ENCODE assay signal across 8 mouse cellular contexts in genomic region chr11:94548888-94549690, GRCm38 (mm10). TPM values are rescaled to one million over a fixed set of nuclear protein-coding genes. Genes with fewer than 3 reads are reported as not detected.
DNase-seq lines count a peak whose midpoint lies in the region; ATAC-seq and TF ChIP-seq lines count a peak whose summit lies in the region.

TSS of gene Rsad1 (minus strand) at chr11:94549255.

- TF ChIP-seq CTCF in Patski (IDR thresholded peaks at IDR 0.05) = peak; percentile 100

- DNase-seq in Patski (ENCODE audit: low read depth, low spot score) = peak; percentile 64
- DNase-seq in cerebellum, postnatal 14 days = peak; percentile 98 to 99
- DNase-seq in frontal cortex, postnatal 25 days (ENCODE audit: low spot score in 2 of 2) = peak; percentile 97 to 98
- DNase-seq in left cerebral cortex, adult 11 months (ENCODE audit: low spot score) = peak; percentile 92
- peak; percentile 95 for DNase-seq in lung, postnatal 4 days
- DNase-seq in retina, postnatal 7 days (ENCODE audit: low read depth, low spot score) = peak; percentile 89
- peak; percentile 98 for DNase-seq in urinary bladder, adult 2 months (ENCODE audit: low spot score)

- in situ Hi-C loops in Patski (cut with MboI; ENCODE audit: low pct_unique_long_range_greater_than_20kb) = no loop called here

- no peaks in the 10 kb centered on the region for H3K9me3 ChIP-seq in hindbrain, embryonic 15.5 days

- H3K36me3 ChIP-seq in hindbrain, embryonic 15.5 days = no peaks in the 10 kb centered on the region

- H3K9ac ChIP-seq in hindbrain, embryonic 15.5 days = peak within 1 kb of the TSS; percentile 65

- WGBS in hindbrain, embryonic 15.5 days = 5% methylated on average over 49 of the region's 49 CpGs

- POLR2A ChIA-PET in Patski (lab: Charles Lee) = interaction anchor here (0.8 to 1.5 kb wide), 2 partner anchors 49 to 80 kb away, joined by 3 to 4 read pairs; partner anchors contain the start of genes Epn3 and Lrrc59

- H3K4me2 ChIP-seq in hindbrain, embryonic 15.5 days = peak within 1 kb of the TSS; percentile 94

- CTCF ChIA-PET in Patski (lab: Charles Lee) = interaction anchor here (0.7 to 2.0 kb wide), 19 partner anchors 10 to 360 kb away, joined by 3 to 6 read pairs (median 3); partner anchors contain the start of genes Ankrd40, Cacna1g and Epn3

- peak; percentile 84 for ATAC-seq in Patski
- ATAC-seq in hindbrain, embryonic 15.5 days (ENCODE audit: low FRiP score, low read depth) = peak; percentile 90

- peak within 1 kb of the TSS; percentile 70 for H3K4me3 ChIP-seq in hindbrain, embryonic 15.5 days

- H3K27ac ChIP-seq in hindbrain, embryonic 15.5 days (replicated peaks) = peak within 1 kb of the TSS; percentile 90

- no peaks in the 10 kb centered on the region for H3K27me3 ChIP-seq in Patski
- H3K27me3 ChIP-seq in hindbrain, embryonic 15.5 days = no peaks in the 10 kb centered on the region

- H3K4me1 ChIP-seq in hindbrain, embryonic 15.5 days (replicated peaks) = peaks cover 16% of the 10 kb centered on the region

RNA-seq across cellular contexts. Expression of gene Rsad1, which starts in this region (rescaled TPM):
- 11.4 TPM for polyA plus RNA-seq in Patski (2021)
- polyA plus RNA-seq in hindbrain, embryonic 15.5 days (2015; fragmentation: Nextera tagmentation; extraction: Ambion mirVana) = 8.6 and 9.3 TPM in 2 replicates
- polyA plus RNA-seq in urinary bladder, adult 2 months (2012; rRNA removed) = 14.3 and 16.7 TPM in 2 replicates

Comparison
In these comparisons a context has a peak if more than half of its experiments do, and no peak if none do; other contexts are left out.
1. Peak in every context shown above with its lines: DNase-seq, ATAC-seq, H3K4me3 ChIP-seq and H3K27ac ChIP-seq.